Mouse (Mus musculus): ENCODE data around the gene C9orf72.

C9orf72 gene

GRCm38 (mm10) chr4:35177926-35178645 lies 47.9 kb downstream of the C9orf72 start:
- ATAC-seq (ENCODE audit: low TSS enrichment): no peak

- no peak for ATAC-seq (ENCODE audit: low TSS enrichment)
These were observed 50.4 kb downstream of the C9orf72 start for GRCm38 (mm10) chr4:35175566-35175965.

- ATAC-seq (ENCODE audit: low TSS enrichment): no peak
These were observed 52.4 kb downstream of the C9orf72 start for GRCm38 (mm10) chr4:35173551-35173950.

GRCm38 (mm10) chr4:35172471-35172870 lies 53.5 kb downstream of the C9orf72 start:
- no peak for ATAC-seq (ENCODE audit: low TSS enrichment)

- ATAC-seq (ENCODE audit: low TSS enrichment): peak; percentile 31
These were observed 56.3 kb downstream of the C9orf72 start for GRCm38 (mm10) chr4:35169571-35170125.

- peak; percentile 86 for ATAC-seq (ENCODE audit: low TSS enrichment)
These were observed 58.1 kb downstream of the C9orf72 start for GRCm38 (mm10) chr4:35167855-35168254.

GRCm38 (mm10) chr4:35165947-35166346 lies 60.0 kb downstream of the C9orf72 start:
- ATAC-seq (ENCODE audit: low TSS enrichment): no peak

GRCm38 (mm10) chr4:35165275-35165674 lies 60.7 kb downstream of the C9orf72 start:
- no peak for ATAC-seq (ENCODE audit: low TSS enrichment)

GRCm38 (mm10) chr4:35157815-35158214 lies 68.2 kb downstream of the C9orf72 start:
- no peak for ATAC-seq (ENCODE audit: low TSS enrichment)

GRCm38 (mm10) chr4:35156751-35157611 lies 69.0 kb downstream of the C9orf72 start, which contains the start of gene Mob3b:
Gene Mob3b, minus strand, starts transcription at chr4:35157484.
- ATAC-seq (ENCODE audit: low TSS enrichment): peak; percentile 98

GRCm38 (mm10) chr4:35156149-35156611 lies 69.8 kb downstream of the C9orf72 start:
- ATAC-seq (ENCODE audit: low TSS enrichment): no peak

- no peak for ATAC-seq (ENCODE audit: low TSS enrichment)
These were observed 70.6 kb downstream of the C9orf72 start for GRCm38 (mm10) chr4:35155132-35155922.

GRCm38 (mm10) chr4:35154051-35154450 lies 71.9 kb downstream of the C9orf72 start:
- no peak for ATAC-seq (ENCODE audit: low TSS enrichment)

GRCm38 (mm10) chr4:35151756-35152155 lies 74.2 kb downstream of the C9orf72 start, which contains the start of gene Ifnk:
Gene Ifnk, plus strand, starts transcription at chr4:35152056.
- ATAC-seq (ENCODE audit: low TSS enrichment): no peak

- ATAC-seq (ENCODE audit: low TSS enrichment): no peak
These were observed 75.3 kb downstream of the C9orf72 start for GRCm38 (mm10) chr4:35150706-35151105.

GRCm38 (mm10) chr4:35148326-35148725 lies 77.6 kb downstream of the C9orf72 start:
- ATAC-seq (ENCODE audit: low TSS enrichment): no peak

- no peak for ATAC-seq (ENCODE audit: low TSS enrichment)
These were observed 79.4 kb downstream of the C9orf72 start for GRCm38 (mm10) chr4:35146597-35146996.

GRCm38 (mm10) chr4:35145726-35146125 lies 80.2 kb downstream of the C9orf72 start:
- ATAC-seq (ENCODE audit: low TSS enrichment): no peak

- ATAC-seq (ENCODE audit: low TSS enrichment): no peak
These were observed 82.4 kb downstream of the C9orf72 start for GRCm38 (mm10) chr4:35143472-35144102.

All from frontal cortex, adult (tissue).